Mouse (Mus musculus): Measurements from ENCODE around the gene Macf1.
"Not testable (repeated sequence)": the region's sequence is repeated elsewhere in the genome, so short reads cannot be mapped to it uniquely, and the experiment has no call there.

The Macf1 gene

DNA sequence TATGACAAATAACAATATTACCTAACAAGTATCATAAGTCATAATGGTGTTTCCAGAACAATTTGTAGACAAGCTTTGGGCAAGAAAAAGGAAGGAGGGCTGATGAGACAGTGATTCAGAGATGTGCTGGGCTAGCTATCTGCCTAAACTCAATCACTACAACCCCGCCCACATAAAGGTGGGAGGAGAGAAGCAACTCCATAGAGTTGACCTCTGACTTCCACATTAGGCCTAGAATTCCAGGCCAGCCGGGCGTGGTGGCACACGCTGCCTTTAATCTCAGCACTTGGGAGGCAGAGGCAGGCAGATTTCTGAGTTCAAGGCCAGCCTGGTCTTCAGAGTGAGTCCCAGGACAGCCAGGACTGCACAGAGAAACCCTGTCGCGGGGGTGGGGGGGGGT lies 153.2 kb downstream of the Macf1 start:
- DNase-seq = no peak

DNA sequence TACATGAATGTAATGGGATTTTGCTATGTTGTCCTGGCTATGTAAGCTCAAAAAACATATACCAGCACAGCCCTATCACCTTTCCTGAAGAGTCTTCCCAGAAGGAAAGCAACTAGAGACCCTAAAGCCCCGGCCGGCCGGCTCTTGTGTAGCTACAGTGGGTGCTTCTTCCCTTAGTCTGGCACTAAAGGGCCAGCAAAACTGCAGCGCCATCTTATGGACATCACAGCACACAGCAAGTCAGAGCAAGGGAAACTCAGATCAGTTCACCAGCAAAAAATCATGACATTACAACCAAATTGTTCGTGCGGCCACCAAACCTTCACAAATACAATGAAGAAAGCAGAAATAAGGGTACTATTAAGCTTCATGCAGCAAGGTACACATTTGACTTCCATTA lies 154.9 kb downstream of the Macf1 start:
- peak; percentile 62 to 65 for DNase-seq

DNA sequence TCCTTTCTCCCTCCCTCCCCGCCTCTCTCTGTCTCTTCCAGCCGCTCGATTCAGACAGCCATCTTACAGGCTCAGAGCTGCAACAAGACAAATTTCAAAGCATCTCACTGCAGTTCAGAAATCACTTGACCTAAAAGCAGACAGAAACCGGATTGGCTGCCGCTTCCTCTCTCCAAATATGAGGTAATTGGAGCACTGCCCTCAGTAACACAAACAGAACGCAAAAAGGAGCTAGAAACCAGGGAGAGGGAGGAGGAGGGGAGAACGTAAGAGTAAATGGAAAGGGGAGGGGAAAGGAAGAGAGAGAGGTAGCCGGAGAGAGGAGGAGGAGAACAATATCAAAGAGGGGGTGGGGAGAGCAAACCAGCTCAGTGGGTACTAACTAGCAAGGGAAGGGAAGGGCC lies 156.6 kb downstream of the Macf1 start:
- peak; percentile 63 to 76 for DNase-seq

DNA sequence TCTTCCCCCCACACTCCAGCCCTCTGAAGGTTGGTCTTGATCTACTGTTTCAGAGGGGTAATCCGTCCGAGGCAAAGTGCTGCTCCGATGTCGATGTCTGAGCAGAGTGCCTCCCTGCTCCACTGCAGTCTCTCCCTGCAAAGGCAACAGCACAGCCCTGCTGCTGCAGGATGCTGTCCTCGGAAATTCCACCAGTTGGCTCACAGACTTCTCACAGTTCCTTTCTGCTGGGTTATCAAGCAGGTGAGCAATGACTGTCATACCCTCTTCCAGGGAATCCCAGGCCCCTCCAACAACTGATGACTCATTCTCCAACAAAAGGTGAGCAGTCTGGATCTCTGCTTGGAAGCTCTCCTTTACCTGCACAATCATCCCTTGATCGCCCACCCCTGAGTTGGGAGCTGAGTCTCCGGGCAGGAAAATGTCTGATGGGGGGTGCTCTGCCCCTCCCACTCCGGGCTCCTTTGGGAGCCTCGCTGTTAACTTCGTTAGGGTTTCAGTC lies 157.3 kb downstream of the Macf1 start:
- DNase-seq = peak; percentile 36 to 46

DNA sequence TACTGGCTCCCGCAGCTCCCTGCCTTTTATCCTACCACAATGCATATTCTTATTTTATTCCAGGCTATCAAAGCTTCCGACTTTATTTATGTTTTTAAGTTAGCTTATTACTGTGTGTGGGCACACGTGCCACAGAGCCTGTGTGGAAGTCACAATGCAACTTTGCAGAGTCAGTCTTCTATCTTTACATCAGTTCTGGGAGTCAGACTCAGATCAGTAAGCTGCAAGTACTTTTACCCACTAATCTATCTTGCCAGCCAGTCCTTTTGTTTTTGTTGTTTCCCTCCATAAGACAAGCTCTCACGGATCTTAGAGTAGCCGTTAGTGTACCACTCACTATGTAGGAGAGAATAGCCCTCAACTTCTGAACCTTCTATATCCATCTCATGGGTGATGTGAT lies 159.4 kb downstream of the Macf1 start:
- DNase-seq = no peak

DNA sequence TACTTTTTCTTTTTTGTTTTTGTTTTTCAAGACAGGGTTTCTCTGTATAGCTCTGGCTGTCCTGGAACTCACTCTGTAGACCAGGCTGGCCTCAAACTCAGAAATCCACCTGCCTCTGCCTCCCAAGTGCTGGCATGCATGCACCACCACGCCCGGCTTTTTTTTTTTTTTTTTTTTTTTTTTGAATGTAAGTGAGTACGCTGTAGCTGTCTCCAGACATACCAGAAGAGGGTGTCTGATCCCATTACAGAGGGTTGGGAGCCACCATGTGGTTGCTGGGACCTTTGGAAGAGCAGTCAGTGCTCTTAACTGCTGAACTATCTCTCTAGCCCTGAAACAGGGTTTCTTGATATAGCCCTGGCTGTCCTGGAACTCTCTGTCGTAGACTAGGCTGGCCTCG lies 164.0 kb downstream of the Macf1 start:
- DNase-seq = not testable (repeated sequence)

DNA sequence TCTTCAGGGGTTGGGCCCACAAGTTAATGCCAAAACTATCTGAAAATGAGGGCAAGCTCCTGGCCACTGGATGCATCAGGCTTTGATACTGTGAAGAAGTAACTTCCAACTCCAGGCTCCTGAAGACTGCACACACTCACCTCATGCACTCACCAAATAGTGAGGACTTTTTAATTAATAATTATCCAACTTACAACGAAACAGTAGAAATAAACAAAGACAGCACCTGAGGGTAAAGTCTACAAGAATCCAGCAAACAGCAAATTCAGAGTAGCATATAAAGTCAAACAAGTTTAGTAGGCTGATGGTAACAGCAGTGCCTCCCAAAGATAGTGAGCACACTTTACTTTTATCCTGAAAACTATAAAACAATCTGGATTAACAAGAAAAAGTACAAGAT lies 168.5 kb downstream of the Macf1 start:
- DNase-seq = no peak

DNA sequence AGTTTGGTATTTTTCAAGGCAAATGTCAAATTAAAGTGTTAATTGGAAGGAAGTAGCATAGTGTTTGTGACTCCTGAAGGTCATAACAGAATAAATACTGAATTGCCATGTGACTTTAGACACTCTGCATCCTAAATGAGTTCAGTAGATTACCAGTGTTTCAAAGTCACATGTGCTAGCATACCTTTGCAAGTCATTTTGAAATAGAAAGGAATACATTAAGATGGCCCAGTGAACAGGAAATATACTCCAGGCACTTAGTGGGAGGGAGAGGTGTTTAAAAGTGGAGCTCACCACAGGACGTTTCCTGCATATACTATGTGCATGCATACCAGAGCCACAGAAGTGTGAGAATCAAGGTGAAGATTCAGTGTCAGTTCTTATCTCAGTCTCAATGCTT lies 174.0 kb downstream of the Macf1 start:
- no peak for DNase-seq

DNA sequence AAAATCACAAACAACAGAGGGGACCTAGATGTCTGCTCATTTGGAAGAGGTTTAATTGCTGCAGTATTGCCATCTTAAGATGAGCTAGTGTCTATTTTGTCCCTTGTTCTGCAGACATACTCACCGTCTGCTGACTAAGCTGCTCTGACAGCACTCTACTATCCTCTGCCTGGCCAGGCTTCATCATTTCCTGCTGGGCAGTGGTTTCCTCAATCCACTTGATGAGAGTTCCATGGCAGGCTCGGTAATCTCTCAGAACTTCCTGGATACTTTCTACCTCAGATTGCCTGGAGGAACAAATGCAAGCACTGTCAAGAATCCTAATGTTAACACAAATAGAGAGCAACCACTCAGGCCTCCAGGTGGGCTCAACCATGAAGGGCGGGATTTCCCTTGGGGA lies 195.1 kb downstream of the Macf1 start:
- no peak for DNase-seq

DNA sequence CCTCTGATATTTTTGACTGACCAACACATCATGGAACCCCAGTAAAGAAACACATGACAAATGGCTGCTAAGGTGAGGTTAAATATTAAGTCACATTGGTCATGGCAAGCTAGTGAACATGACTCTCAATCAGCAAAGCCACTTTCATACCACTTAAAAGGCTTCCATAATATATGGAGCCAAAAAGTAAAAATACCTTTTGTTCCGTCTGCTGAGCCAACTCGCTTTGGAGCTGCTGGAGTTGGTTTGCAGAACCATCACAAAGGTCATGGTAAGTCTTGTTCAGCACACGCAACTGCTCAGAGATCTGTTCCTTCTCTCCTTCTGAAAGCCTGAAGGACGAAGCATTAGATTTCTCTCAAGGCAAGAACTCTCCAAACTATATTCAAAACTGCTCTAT lies 204.2 kb downstream of the Macf1 start:
- no peak for DNase-seq

DNA sequence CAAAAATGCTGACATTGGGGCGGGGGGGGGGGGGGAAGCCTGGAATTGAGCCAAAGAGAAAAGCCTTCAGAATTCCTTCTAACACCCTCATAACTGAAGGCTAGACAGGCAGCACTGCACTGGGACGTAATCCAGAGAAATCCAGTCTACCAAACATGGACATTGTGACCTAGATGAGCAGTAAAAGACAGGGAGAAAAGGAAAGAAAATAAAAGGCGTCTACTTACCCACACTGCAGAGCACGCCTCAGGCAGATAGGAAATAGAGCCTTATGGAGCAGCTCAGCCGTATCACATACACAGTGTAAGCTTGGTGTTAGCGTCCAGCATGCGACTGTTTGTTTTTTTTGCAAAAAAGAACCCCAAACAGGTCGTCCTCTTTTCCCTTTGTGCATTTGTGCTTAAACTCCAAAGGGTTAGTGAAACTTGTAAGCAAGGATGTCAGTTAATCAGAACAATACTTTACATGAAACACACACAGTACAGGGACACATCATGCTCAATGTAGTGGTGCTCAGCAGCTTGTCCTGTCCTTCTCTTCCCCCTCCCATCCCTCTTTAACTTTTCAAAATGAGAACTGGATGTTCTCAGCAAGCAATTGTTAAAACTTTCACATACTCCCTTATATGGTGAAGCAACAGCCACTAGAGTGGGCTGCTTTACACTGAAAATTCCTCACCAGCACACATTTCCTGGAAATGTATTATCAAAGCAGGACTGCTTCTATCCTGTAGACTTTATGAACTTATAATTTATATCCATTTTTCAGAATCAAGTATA lies 205.3 kb downstream of the Macf1 start:
- DNase-seq = no peak

DNA sequence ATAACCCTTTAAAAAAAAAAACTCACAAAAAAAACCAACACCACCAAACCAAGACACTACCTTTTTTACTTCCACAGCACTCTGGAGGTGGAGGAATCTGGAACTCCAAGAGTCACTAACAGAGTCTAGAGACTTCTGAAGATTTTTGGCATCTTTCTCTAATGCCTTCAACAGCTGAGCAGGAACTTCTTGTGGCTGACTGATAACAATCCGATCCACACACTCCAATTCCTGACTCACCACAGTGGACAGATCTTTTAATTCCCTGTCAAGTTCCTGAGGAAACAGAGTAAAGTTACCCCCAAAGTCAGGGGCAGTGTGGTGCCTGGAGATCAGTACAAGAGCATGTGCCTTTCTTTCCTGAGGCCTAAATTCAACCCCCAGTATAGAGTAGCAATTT lies 218.4 kb downstream of the Macf1 start:
- no peak for DNase-seq

DNA sequence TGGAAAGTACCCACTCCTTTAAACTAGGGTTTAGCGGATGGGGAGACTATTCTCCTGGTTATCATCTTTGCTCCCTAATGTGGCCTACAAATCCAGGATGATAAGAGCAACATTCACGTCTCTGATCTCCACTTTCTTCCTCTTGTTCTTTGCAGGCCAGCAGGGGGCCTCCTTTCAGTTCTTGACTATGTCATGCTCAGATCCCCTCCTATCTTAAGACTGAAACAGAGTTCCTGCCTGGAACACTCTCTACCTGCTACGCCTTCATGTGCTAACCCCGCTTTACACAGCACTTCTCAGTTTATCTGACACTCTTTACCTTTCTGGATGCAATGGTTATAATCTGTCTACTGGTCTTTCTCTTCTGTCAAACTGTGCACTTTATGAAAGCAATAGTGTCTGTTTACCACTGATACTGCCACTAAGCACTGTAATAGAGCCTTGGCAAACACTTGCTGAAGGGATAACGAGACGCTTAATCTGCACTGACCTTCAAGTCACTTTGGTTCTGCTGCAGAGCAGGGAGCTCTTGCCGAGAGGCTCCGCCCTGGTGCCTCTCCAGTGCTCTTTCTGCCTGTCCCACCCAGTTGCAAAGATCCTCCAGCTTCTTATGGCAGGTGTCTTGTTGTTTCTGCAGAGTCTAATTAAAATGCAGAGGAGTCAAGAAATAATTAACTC lies 223.4 kb downstream of the Macf1 start:
- DNase-seq = no peak

DNA sequence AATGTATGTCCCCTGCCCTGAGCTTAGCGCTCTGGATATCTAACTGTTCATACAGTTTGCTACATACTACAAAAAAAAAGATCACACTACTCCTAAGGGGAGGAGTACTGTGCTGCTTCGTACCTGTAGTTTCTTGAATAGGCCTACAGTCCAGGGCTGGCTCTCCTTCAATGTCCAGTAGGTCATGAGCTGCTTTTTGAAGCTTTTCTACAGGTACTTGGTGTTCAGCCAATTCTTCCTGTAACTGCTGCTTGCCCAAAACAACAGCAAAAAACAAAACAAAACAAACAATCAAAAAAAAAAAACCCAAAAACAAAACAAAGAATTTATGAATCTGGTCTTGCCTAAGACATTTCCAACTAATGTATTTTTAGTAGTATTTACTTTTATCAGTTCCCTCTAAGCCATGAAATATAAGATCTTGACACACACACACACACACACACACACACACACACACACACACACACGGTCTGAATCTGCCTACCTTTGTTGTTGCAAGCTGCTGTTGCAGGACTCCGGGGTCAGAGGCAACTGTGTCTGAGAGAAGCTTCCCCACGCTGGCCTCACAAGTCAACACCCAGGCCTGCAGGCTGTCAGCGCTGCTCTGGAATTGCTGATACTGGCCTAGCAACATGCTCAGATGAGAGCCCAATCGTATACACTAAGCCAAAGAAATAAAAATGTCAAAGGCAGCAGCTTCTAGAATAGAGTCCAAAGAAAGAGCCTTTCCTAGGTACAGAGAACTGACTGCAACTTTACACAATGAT lies 229.1 kb downstream of the Macf1 start:
- DNase-seq = no peak

DNA sequence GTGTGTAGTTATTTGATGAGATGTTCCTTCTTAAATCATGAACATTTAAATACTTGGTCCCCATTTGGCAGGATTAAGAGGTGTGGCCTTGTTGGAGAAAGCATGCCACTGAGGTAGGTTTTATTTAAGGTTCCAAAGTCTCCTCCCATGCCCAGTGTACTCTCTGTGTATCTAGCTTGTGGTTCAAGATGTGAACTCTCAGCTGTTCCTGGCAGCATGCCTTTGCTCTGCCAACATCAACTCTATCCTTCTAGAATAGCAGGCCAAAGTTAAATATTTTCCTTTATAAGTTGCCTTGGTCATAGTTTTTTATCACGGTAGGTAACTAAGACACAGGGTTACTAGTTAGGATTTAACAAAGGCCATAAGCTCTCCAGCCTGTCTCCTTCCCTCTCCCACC lies 230.4 kb downstream of the Macf1 start:
- no peak for DNase-seq

DNA sequence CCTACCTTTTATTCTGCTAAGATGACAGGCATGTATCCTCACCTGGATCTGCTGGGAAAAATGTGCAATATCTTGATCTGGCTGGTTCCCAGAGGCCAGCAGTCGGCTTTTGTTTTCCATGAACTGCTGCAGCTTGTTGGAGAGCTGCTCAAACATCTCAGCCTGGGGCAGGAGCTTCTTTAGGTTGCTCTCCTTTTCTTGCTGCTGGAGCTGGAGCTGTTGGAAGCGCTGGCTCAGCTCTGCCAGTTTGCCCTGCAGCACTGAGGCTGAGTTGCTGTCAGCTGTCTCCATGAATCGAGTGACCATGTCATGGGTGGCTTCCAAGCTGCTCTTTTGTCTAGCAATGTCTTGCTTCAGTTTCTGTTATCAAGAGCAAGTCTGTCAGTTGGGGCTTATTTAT lies 232.2 kb downstream of the Macf1 start:
- DNase-seq = no peak

DNA sequence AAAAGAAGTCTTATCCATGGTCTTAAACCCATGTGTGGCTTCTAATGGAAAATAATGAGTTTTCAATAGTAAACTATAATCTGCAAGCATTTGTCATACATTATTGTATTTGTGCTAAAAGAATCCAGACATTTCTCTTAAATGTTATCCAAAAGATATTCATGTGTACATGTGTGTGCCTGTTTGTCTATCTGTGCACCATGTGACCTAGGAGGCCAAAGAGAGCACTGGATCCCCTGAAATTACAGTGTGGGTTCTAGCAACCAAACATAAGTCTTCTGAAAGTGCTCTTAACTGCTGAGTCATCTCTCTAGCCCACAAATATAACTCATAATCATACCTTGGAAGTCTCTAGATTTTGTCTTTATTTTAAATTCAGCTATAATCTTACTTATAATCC lies 234.9 kb downstream of the Macf1 start:
- DNase-seq = no peak

DNA sequence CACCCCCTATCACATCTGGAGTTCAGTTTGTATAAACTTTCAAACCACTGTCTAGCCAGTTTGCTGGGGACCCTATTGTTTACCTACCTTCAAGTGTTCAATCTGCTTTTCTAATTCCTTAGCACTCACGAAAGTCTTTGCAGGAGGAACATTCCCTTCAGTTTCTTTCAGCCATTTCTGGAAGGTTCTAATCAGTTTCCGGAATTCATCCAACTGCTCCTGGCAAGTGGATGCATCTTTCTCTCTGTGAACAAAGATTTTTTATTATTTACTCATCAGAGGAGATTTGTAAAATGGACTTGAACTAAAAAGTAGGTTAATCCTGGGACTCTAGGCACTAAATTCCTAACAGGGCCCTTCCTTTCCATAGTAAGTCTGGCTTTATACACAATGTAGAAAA lies 236.1 kb downstream of the Macf1 start:
- DNase-seq = no peak

DNA sequence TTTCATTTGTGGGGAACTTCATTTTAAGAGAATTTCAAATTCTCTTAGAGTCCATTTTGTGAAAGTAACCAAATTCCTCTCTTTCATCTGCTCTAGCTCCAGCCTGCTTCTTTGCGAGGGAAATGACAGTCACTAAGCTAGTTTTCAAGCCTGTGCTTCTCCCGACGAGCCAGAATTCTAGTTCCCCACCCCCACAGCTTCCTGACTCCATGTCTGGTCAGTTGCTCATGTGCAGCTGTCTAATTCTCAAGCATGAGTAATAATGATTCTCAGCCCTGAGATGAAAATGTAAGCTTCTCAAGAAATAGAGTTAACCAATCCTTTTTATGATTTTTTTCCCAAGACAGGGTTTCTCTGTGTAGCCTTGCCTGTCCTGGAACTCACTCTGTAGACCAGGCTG lies 236.9 kb downstream of the Macf1 start:
- DNase-seq = no peak

DNA sequence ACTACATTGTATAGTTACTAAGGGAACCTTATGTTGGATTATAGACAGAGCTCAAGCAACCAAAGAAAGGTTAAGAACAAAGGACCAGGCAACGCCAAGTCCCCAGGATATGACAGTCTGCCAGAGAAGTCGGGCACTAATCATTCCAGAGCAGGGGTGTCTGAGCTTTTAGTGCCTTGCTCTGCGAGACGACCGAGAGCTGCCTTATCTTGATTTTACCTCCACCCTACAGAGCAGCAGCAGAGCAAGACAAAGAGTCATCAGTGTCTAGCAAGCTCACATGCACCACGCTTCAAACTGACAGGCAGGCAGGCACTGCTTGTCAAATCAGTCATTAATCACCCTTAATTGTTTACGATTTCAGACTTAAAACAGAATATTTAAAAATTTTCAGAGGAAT lies 237.4 kb downstream of the Macf1 start:
- no peak for DNase-seq

DNA sequence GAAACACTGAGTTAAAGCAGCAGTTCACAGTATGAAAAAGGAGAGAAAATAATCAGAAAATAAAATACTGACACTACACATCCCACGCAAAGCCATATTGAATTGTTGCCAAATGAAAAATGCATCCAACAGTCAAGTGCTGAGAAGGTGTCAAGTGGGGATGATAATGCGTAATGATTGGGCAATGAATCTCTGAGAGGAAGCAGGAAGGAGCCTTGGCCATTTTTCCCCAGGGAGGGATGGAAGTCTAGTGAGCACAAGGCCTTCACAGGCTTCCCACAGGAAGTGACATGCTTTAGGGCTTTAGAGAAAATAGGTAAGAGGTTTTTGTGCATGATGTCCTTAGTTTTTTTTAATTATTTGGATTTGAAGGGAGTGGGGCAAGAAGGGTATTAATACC lies 237.9 kb downstream of the Macf1 start:
- DNase-seq = not testable (repeated sequence)

DNA sequence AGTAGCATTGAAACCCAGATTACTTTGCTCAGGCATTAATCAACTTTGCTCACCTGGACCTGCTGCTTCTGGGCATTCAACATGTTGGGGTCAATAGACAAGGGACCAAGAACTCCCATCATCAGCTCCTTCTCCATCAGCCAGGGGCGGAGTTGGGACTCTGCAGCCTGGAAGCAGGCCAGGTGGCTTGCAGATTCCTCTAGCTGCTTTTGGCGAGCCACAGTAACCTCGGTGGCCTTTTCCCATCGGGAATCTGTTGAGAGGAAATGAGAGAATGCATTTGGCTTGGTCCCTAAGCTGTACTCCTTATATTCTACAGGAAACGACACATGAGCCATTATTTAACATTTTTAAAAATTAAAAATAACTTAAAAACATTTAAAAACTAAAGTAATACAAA lies 245.7 kb downstream of the Macf1 start:
- DNase-seq = peak; percentile 49 to 64

DNA sequence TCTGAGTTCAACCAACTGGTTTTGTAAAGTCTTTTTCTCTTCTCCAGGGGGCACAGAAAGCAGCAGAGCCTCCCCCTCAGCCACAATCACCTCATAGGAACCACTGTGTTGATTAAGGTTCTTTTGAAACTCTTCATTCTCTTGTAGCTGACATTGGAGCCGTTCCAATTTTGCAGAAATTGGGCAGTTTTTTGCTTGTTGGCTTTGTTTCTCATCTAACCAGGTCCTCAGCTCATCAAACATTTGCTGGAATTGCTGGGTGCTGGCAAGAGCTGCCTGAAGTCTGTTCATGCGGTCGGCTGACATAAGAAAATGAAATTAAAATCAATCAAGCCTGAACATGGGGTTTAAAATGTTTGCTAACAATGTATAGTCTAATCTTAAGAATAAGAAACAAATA lies 251.0 kb downstream of the Macf1 start:
- DNase-seq = no peak

DNA sequence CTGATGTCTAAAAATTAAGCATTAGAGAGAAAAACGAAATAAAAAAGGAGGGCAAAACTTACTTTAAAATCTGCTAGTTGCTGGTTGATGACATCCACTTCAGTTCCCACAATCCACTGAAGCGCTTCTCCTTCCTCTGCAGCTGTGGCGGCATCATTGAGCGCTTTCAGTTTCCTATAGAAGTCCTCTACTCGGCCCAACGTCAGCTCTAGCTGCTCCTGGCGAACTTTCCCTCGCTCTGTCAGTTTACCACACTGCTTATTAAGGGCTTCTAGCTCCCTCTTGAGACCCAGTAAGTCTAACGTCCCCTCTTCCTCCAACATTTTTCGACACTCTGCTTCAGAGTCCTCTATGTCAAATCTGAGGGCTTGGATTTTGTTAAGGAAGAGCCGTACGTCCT lies 252.2 kb downstream of the Macf1 start:
- DNase-seq = no peak
